24 mouse cellular contexts compared by ENCODE assay signal in the genomic region with DNA sequence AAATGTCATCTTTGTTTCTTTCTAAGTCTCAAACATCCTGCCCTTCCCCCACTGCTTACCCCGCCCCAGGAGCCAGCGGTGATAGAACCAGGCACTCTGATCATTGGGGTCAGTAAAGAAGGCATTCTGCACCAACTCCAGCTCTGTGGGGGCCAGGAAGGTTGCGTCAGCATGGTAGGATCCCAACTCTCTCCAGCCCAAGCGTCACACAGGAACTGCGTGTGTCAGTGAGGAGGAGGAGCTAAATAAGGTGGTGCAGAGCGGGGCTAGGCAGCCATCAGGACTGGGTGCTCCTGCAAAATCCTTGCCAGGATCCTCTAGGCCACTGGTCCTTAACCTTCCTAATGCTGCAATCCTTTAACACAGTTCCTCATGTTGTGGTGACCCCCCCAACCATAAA. TPM values are rescaled to one million over a fixed set of nuclear protein-coding genes. Genes with fewer than 3 reads are reported as not detected.
DNase-seq lines count a peak whose midpoint lies in the region; ATAC-seq and TF ChIP-seq lines count a peak whose summit lies in the region.
"Had no signal": no experiment of that assay in that cellular context is flagged by ENCODE, and none has a peak within 500 bp of the region (broad histone marks: within the 10 kb centered on the region; RNA-seq: fewer than 3 reads in every experiment).

No protein-coding gene starts in this region.

- H3K27ac ChIP-seq in hindbrain, embryonic 12.5 days, result no peak overlapping the region
- H3K27ac ChIP-seq in hindbrain, embryonic 16.5 days (ENCODE audit: low read depth, low read length), result no peak overlapping the region
- H3K27ac ChIP-seq in limb, embryonic 13.5 days, result no peak overlapping the region
- H3K27ac ChIP-seq in limb, embryonic 10.5 days, result no peak overlapping the region
- no peak overlapping the region for H3K27ac ChIP-seq in ES-E14 (ENCODE audit: insufficient read depth, low read depth, low read length, poor library complexity, severe bottlenecking)
- H3K27ac ChIP-seq: forebrain, embryonic 10.5 days; forebrain, embryonic 15.5 days; heart, embryonic 15.5 days; hindbrain, embryonic 10.5 days; hindbrain, embryonic 14.5 days had no signal

- 92% methylated on average over 6 of the region's 6 CpGs for WGBS in hindbrain, embryonic 12.5 days
- WGBS in hindbrain, embryonic 16.5 days, result 86% methylated on average over 6 of the region's 6 CpGs
- WGBS in limb, embryonic 13.5 days, result 90% methylated on average over 6 of the region's 6 CpGs
- WGBS in limb, embryonic 10.5 days, result 91% methylated on average over 6 of the region's 6 CpGs

- 0 out of 2 replicates have a peak, but pooled peaks cover 13% of the 10 kb centered on the region for H3K4me1 ChIP-seq in hindbrain, embryonic 12.5 days
- H3K4me1 ChIP-seq in hindbrain, embryonic 16.5 days (ENCODE audit: control insufficient read depth, insufficient read depth, low read depth, low read length), result peaks cover 8% of the 10 kb centered on the region
- peaks cover 14% of the 10 kb centered on the region; the same call in 1 of the 2 replicates for H3K4me1 ChIP-seq in limb, embryonic 13.5 days
- H3K4me1 ChIP-seq in limb, embryonic 10.5 days, result peaks cover 18% of the 10 kb centered on the region
- peaks cover 10 to 23% of the 10 kb centered on the region in 2 experiments; a peak in 3 of 4 replicates for H3K4me1 ChIP-seq in ES-E14 (ENCODE audit: control insufficient read depth in 2 of 2, insufficient read depth in 2 of 2, low read length in 2 of 2, poor library complexity in 1 of 2)

- in situ Hi-C loops in ES-E14 (cut with MboI; ENCODE audit: low sequenced_read_pairs in 2 of 2, unreplicated experiment in 2 of 2), result no loop called here

- H3K4me2 ChIP-seq in hindbrain, embryonic 12.5 days (replicated peaks), result no peak overlapping the region
- no peak overlapping the region for H3K4me2 ChIP-seq in hindbrain, embryonic 16.5 days (ENCODE audit: low read length)
- H3K4me2 ChIP-seq in limb, embryonic 13.5 days (replicated peaks), result no peak overlapping the region
- H3K4me2 ChIP-seq: forebrain, embryonic 15.5 days; heart, embryonic 12.5 days; heart, embryonic 15.5 days; hindbrain, embryonic 14.5 days had no signal

- no peaks in the 10 kb centered on the region; the same call in 1 of the 2 replicates for H3K27me3 ChIP-seq in hindbrain, embryonic 12.5 days
- H3K27me3 ChIP-seq in hindbrain, embryonic 16.5 days (replicated peaks; ENCODE audit: control insufficient read depth, insufficient read depth, low read length), result no peaks in the 10 kb centered on the region
- no peaks in the 10 kb centered on the region for H3K27me3 ChIP-seq in limb, embryonic 13.5 days
- no peaks in the 10 kb centered on the region for H3K27me3 ChIP-seq in limb, embryonic 10.5 days (ENCODE audit: low read depth, poor library complexity, severe bottlenecking)
- H3K27me3 ChIP-seq: forebrain, embryonic 15.5 days; heart, embryonic 15.5 days had no signal

- H3K4me3 ChIP-seq in hindbrain, embryonic 12.5 days, result no peak overlapping the region
- no peak overlapping the region for H3K4me3 ChIP-seq in hindbrain, embryonic 16.5 days (ENCODE audit: low read length)
- no peak overlapping the region for H3K4me3 ChIP-seq in limb, embryonic 13.5 days
- no peak overlapping the region for H3K4me3 ChIP-seq in limb, embryonic 10.5 days
- H3K4me3 ChIP-seq in ES-E14 (ENCODE audit: insufficient read depth in 1 of 2, low read depth in 1 of 2, low read length in 2 of 2, poor library complexity in 1 of 2, severe bottlenecking in 1 of 2), result peak overlapping the region; percentile 19 to 35; a peak in 2 of 4 replicates
- H3K4me3 ChIP-seq: forebrain, embryonic 10.5 days; forebrain, embryonic 15.5 days; heart, embryonic 12.5 days; heart, embryonic 15.5 days had no signal

- H3K36me3 ChIP-seq in hindbrain, embryonic 12.5 days, result peaks cover 36% of the 10 kb centered on the region
- peaks cover 9% of the 10 kb centered on the region for H3K36me3 ChIP-seq in hindbrain, embryonic 16.5 days (ENCODE audit: control insufficient read depth, insufficient read depth, low read length)
- peaks cover 40% of the 10 kb centered on the region for H3K36me3 ChIP-seq in limb, embryonic 13.5 days
- peaks cover 37% of the 10 kb centered on the region for H3K36me3 ChIP-seq in limb, embryonic 10.5 days
- H3K36me3 ChIP-seq in ES-E14 (ENCODE audit: control insufficient read depth, insufficient read depth, low read length, poor library complexity, severe bottlenecking), result peaks cover 35% of the 10 kb centered on the region

- no peaks in the 10 kb centered on the region for H3K9me3 ChIP-seq in hindbrain, embryonic 12.5 days (replicated peaks)
- H3K9me3 ChIP-seq in hindbrain, embryonic 16.5 days (ENCODE audit: control insufficient read depth, low read length), result no peaks in the 10 kb centered on the region
- H3K9me3 ChIP-seq in limb, embryonic 13.5 days, result no peaks in the 10 kb centered on the region
- H3K9me3 ChIP-seq in limb, embryonic 10.5 days (replicated peaks), result no peaks in the 10 kb centered on the region
- H3K9me3 ChIP-seq in ES-E14 (ENCODE audit: control insufficient read depth, insufficient read depth, low read depth, low read length), result no peaks in the 10 kb centered on the region
- H3K9me3 ChIP-seq: forebrain, embryonic 10.5 days; forebrain, embryonic 15.5 days; heart, embryonic 12.5 days; heart, embryonic 15.5 days; hindbrain, embryonic 10.5 days had no signal

- H3K9ac ChIP-seq in hindbrain, embryonic 12.5 days, result 0 out of 2 replicates have a peak overlapping the region, but pooled peaks have one; percentile 18
- no peak overlapping the region for H3K9ac ChIP-seq in hindbrain, embryonic 16.5 days (ENCODE audit: low read depth, low read length)
- peak overlapping the region; percentile 21; the same call in 1 of the 2 replicates for H3K9ac ChIP-seq in limb, embryonic 13.5 days
- H3K9ac ChIP-seq in ES-E14 (ENCODE audit: insufficient read depth, low read depth, low read length, poor library complexity, severe bottlenecking), result peak overlapping the region; percentile 44
- H3K9ac ChIP-seq: forebrain, embryonic 15.5 days; heart, embryonic 12.5 days; heart, embryonic 15.5 days; hindbrain, embryonic 14.5 days had no signal

- no peak for ATAC-seq in hindbrain, embryonic 12.5 days (ENCODE audit: low FRiP score)
- no peak for ATAC-seq in hindbrain, embryonic 16.5 days
- no peak for ATAC-seq in limb, embryonic 13.5 days (ENCODE audit: low FRiP score, low read depth)
- ATAC-seq: CD4-positive, CD25-positive, alpha-beta regulatory T cell, adult 4 months; forebrain, embryonic 15.5 days had no signal

- no peak for DNase-seq in limb, embryonic 10.5 days (ENCODE audit: low spot score)
- no peak for DNase-seq in ES-E14 (ENCODE audit: low read depth, low spot score)
- peak; percentile 25 for DNase-seq in brain, adult 2 months (ENCODE audit: low read depth, low spot score)
- no peak for DNase-seq in thymus, postnatal 14 days
- DNase-seq in retina, postnatal 1 day, result no peak
- DNase-seq: adrenal gland, postnatal 10 days; adrenal gland, postnatal 36 days; cerebellum, adult 18-20 months; cerebellum, adult 9-10 months; cerebellum, postnatal 14 days; gastrocnemius, postnatal 25 days; heart, postnatal 10 days; heart, postnatal 36 days; kidney, adult 18-20 months had no signal

TF ChIP-seq in ES-E14, 5 proteins besides CTCF, POLR2A, EP300 and RAD21:
- TF ChIP-seq ZC3H11A (IDR thresholded peaks at IDR 0.05; ENCODE audit: borderline replicate concordance, low read depth, low read length) (no peak), CHD2 (IDR thresholded peaks at IDR 0.05; ENCODE audit: low read depth, low read length) (no peak), MAFK (IDR thresholded peaks at IDR 0.05; ENCODE audit: insufficient read depth, low read depth, low read length) (no peak), HCFC1 (IDR thresholded peaks at IDR 0.05; ENCODE audit: borderline replicate concordance, insufficient read depth, low read length) (no peak), ZNF384 (IDR thresholded peaks at IDR 0.05; ENCODE audit: low read depth, low read length) (no peak)

RNA-seq across cellular contexts. Expression of a gene that starts 2.3 kb away (rescaled TPM):
- polyA plus RNA-seq in hindbrain, embryonic 12.5 days (2016; fragmentation: Nextera tagmentation; extraction: Ambion mirVana), result 36.6 and 38.1 TPM in 2 replicates
- polyA plus RNA-seq in hindbrain, embryonic 16.5 days (2015; fragmentation: Nextera tagmentation; extraction: Ambion mirVana), result 60.3 and 65.8 TPM in 2 replicates
- 24.8 and 26.2 TPM in 2 replicates for polyA plus RNA-seq in limb, embryonic 13.5 days (2015; fragmentation: Nextera tagmentation; extraction: Ambion mirVana)
- 27.3 and 29.7 TPM in 2 replicates for polyA plus RNA-seq in limb, embryonic 10.5 days (2016; fragmentation: Nextera tagmentation; extraction: Ambion mirVana)
- total RNA-seq in ES-E14 (2012; rRNA removed), result 34.0 and 95.5 TPM in 2 replicates

RNA-seq across cellular contexts. Expression of a gene that starts 6.0 kb away (rescaled TPM):
- 0.48 and 0.90 TPM in 2 replicates for polyA plus RNA-seq in hindbrain, embryonic 12.5 days (2016; fragmentation: Nextera tagmentation; extraction: Ambion mirVana)
- polyA plus RNA-seq in hindbrain, embryonic 16.5 days (2015; fragmentation: Nextera tagmentation; extraction: Ambion mirVana), result 0.20 and 0.41 TPM in 2 replicates
- polyA plus RNA-seq in limb, embryonic 13.5 days (2015; fragmentation: Nextera tagmentation; extraction: Ambion mirVana), result 5.0 and 5.7 TPM in 2 replicates
- polyA plus RNA-seq in limb, embryonic 10.5 days (2016; fragmentation: Nextera tagmentation; extraction: Ambion mirVana), result 1.5 and 1.9 TPM in 2 replicates
- total RNA-seq in ES-E14 (2012; rRNA removed), result 13.4 and 31.6 TPM in 2 replicates
- total RNA-seq: gastrocnemius, postnatal 25 days had no signal
- polyA plus RNA-seq: CD4-positive, CD25-positive, alpha-beta regulatory T cell, adult 4 months had no signal

RNA-seq across cellular contexts. Expression of a gene that starts 25.8 kb away (rescaled TPM):
- polyA plus RNA-seq in hindbrain, embryonic 12.5 days (2016; fragmentation: Nextera tagmentation; extraction: Ambion mirVana), result 73.2 and 75.0 TPM in 2 replicates
- polyA plus RNA-seq in hindbrain, embryonic 16.5 days (2015; fragmentation: Nextera tagmentation; extraction: Ambion mirVana), result 85.9 and 90.3 TPM in 2 replicates
- polyA plus RNA-seq in limb, embryonic 13.5 days (2015; fragmentation: Nextera tagmentation; extraction: Ambion mirVana), result 78.1 and 89.9 TPM in 2 replicates
- 65.2 and 67.4 TPM in 2 replicates for polyA plus RNA-seq in limb, embryonic 10.5 days (2016; fragmentation: Nextera tagmentation; extraction: Ambion mirVana)
- 9.6 and 18.0 TPM in 2 replicates for total RNA-seq in ES-E14 (2012; rRNA removed)

RNA-seq across cellular contexts. Expression of a gene that starts 25.8 kb away (rescaled TPM):
- 42.0 and 47.5 TPM in 2 replicates for polyA plus RNA-seq in hindbrain, embryonic 12.5 days (2016; fragmentation: Nextera tagmentation; extraction: Ambion mirVana)
- 27.1 and 27.9 TPM in 2 replicates for polyA plus RNA-seq in hindbrain, embryonic 16.5 days (2015; fragmentation: Nextera tagmentation; extraction: Ambion mirVana)
- 41.8 and 42.8 TPM in 2 replicates for polyA plus RNA-seq in limb, embryonic 13.5 days (2015; fragmentation: Nextera tagmentation; extraction: Ambion mirVana)
- 68.7 and 71.4 TPM in 2 replicates for polyA plus RNA-seq in limb, embryonic 10.5 days (2016; fragmentation: Nextera tagmentation; extraction: Ambion mirVana)
- 30.0 and 38.3 TPM in 2 replicates for total RNA-seq in ES-E14 (2012; rRNA removed)

RNA-seq across cellular contexts. Expression of a gene that starts 38.1 kb away (rescaled TPM):
- polyA plus RNA-seq in hindbrain, embryonic 12.5 days (2016; fragmentation: Nextera tagmentation; extraction: Ambion mirVana), result 42.8 and 43.1 TPM in 2 replicates
- 25.3 and 25.7 TPM in 2 replicates for polyA plus RNA-seq in hindbrain, embryonic 16.5 days (2015; fragmentation: Nextera tagmentation; extraction: Ambion mirVana)
- polyA plus RNA-seq in limb, embryonic 13.5 days (2015; fragmentation: Nextera tagmentation; extraction: Ambion mirVana), result 43.4 and 44.0 TPM in 2 replicates
- polyA plus RNA-seq in limb, embryonic 10.5 days (2016; fragmentation: Nextera tagmentation; extraction: Ambion mirVana), result 66.2 and 77.9 TPM in 2 replicates
- total RNA-seq in ES-E14 (2012; rRNA removed), result 26.1 and 60.9 TPM in 2 replicates

Comparison
In these comparisons a context has a peak if more than half of its experiments do, and no peak if none do; other contexts are left out.
1. H3K4me3 ChIP-seq: peak in ES-E14 (2 of 2); none in hindbrain, embryonic 12.5 days (single experiment), hindbrain, embryonic 16.5 days (single experiment), limb, embryonic 13.5 days (single experiment) and limb, embryonic 10.5 days (single experiment).